8 mouse cellular contexts compared by ENCODE assay signal in genomic region chr6:112133522-112133921, GRCm38 (mm10).
DNase-seq lines count a peak whose midpoint lies in the region.

No protein-coding gene starts in this region.

- intact Hi-C loops in left cerebral cortex, postnatal 4 days (cut with DNase I), result no loop called here
- intact Hi-C loops in left cerebral cortex, postnatal 36 days (cut with DNase I), result no loop called here

- peak; percentile 3 for DNase-seq in cerebellum, postnatal 36 days
- no peak for DNase-seq in cerebellum, adult 8-10 months
- DNase-seq in left cerebral cortex, postnatal 4 days, result peak; percentile 46
- DNase-seq in left cerebral cortex, postnatal 36 days (ENCODE audit: low spot score in 2 of 2), result no peak
- DNase-seq in adrenal gland, postnatal 36 days, result peak; percentile 46 to 51
- peak; percentile 60 to 63 for DNase-seq in kidney, postnatal 4 days
- DNase-seq in testis, postnatal 14 days (ENCODE audit: low spot score), result peak; percentile 14
- no peak for DNase-seq in frontal cortex, postnatal 25 days (ENCODE audit: low spot score in 2 of 2)

Comparison
In these comparisons a context has a peak if more than half of its experiments do, and no peak if none do; other contexts are left out.
1. DNase-seq: peak in cerebellum, postnatal 36 days (2 of 2), left cerebral cortex, postnatal 4 days (single experiment), adrenal gland, postnatal 36 days (2 of 2), kidney, postnatal 4 days (2 of 2) and testis, postnatal 14 days (single experiment); none in cerebellum, adult 8-10 months (single experiment), left cerebral cortex, postnatal 36 days (0 of 2) and frontal cortex, postnatal 25 days (0 of 2).